Mouse (Mus musculus): ENCODE data around the gene Gprc5c. TPM values are rescaled to one million over a fixed set of nuclear protein-coding genes. Genes with fewer than 3 reads are reported as not detected.

The Gprc5c gene
- polyA plus RNA-seq, 1 experiment from 2014 or later = 14.5 TPM

DNA sequence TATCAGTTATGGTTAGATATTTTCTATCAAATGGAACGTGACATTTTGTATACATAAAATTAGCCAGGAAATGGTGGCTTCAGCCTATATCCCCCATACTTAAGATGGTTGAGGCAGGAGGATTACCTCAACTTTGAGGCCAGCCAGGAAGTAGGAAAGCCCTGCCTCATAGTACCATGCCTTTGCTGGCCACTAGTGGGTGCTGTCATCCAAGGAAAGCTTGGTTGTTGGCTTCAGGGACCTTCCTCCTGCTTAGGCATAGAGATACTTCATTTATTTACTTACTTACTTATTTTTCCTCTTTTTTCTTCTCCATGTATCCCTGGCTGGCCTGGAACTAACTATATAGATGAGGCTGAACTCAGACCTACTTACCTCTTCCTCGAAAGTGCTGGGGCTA is 7.7 kb downstream of the Gprc5c start:
- no peak overlapping the region for H3K9ac ChIP-seq (ENCODE audit: low read length)
- H3K36me3 ChIP-seq (ENCODE audit: control insufficient read depth, insufficient read depth) = no peaks in the 10 kb centered on the region
- no peak overlapping the region for H3K4me2 ChIP-seq (ENCODE audit: low read depth, low read length)
- 84% methylated on average over 2 of the region's 2 CpGs for WGBS
- no peaks in the 10 kb centered on the region for H3K27me3 ChIP-seq (ENCODE audit: control insufficient read depth, insufficient read depth, low read length)
- ATAC-seq (replicated peaks; ENCODE audit: extremely low read depth, insufficient read depth, low FRiP score) = no peak
- H3K4me3 ChIP-seq (ENCODE audit: low read length) = no peak overlapping the region
- no peaks in the 10 kb centered on the region for H3K9me3 ChIP-seq (replicated peaks; ENCODE audit: control insufficient read depth, low read length)
- H3K4me1 ChIP-seq (ENCODE audit: control insufficient read depth, insufficient read depth, low read length) = no peaks in the 10 kb centered on the region
- no peak overlapping the region for H3K27ac ChIP-seq (ENCODE audit: low read length)

- Histone ChIP-seq H3K27me3 (ENCODE audit: control insufficient read depth, insufficient read depth, low read length) (no peaks in the 10 kb centered on the region), H3K27ac (ENCODE audit: low read length) (no peak overlapping the region), H3K4me1 (ENCODE audit: control insufficient read depth, insufficient read depth, low read length) (peaks cover 3% of the 10 kb centered on the region), H3K4me3 (ENCODE audit: low read length) (no peak overlapping the region), H3K4me2 (ENCODE audit: low read depth, low read length) (no peak overlapping the region), H3K9ac (ENCODE audit: low read length) (no peak overlapping the region), H3K9me3 (replicated peaks; ENCODE audit: control insufficient read depth, low read length) (no peaks in the 10 kb centered on the region), H3K36me3 (ENCODE audit: control insufficient read depth, insufficient read depth) (no peaks in the 10 kb centered on the region)
- WGBS = 60% methylated on average over 2 of the region's 2 CpGs
- ATAC-seq (replicated peaks; ENCODE audit: extremely low read depth, insufficient read depth, low FRiP score) = no peak
Observed at GRCm38 (mm10) chr11:114861057-114861456, 10.1 kb downstream of the Gprc5c start.

- H3K27ac ChIP-seq (ENCODE audit: low read length) = no peak overlapping the region
- no peak overlapping the region for H3K4me3 ChIP-seq (ENCODE audit: low read length)
- no peak for ATAC-seq (replicated peaks; ENCODE audit: extremely low read depth, insufficient read depth, low FRiP score)
- no peaks in the 10 kb centered on the region for H3K9me3 ChIP-seq (replicated peaks; ENCODE audit: control insufficient read depth, low read length)
- no peak overlapping the region for H3K4me2 ChIP-seq (ENCODE audit: low read depth, low read length)
- peaks cover 19% of the 10 kb centered on the region for H3K4me1 ChIP-seq (ENCODE audit: control insufficient read depth, insufficient read depth, low read length)
- WGBS = 81% methylated on average over 3 of the region's 3 CpGs
- no peaks in the 10 kb centered on the region for H3K27me3 ChIP-seq (ENCODE audit: control insufficient read depth, insufficient read depth, low read length)
- no peak overlapping the region for H3K9ac ChIP-seq (ENCODE audit: low read length)
- H3K36me3 ChIP-seq (ENCODE audit: control insufficient read depth, insufficient read depth) = no peaks in the 10 kb centered on the region
Observed at GRCm38 (mm10) chr11:114862687-114863086, 11.7 kb downstream of the Gprc5c start.

DNA sequence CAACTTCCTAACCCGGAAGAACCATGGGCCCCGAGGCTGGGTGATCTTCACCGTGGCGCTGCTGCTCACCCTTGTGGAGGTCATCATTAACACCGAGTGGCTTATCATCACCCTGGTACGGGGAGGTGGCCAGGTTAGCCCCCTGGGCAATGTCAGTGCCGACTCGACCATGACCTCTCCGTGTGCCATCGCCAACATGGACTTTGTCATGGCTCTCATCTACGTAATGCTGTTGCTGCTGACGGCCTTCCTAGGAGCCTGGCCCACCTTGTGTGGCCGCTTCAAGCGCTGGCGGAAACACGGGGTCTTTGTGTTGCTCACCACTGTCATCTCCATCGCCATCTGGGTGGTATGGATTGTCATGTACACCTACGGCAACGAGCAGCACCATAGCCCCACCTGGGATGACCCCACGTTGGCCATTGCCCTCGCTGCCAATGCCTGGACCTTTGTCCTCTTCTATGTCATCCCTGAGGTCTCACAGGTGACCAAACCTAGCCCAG is 13.0 kb downstream of the Gprc5c start:
- H3K9me3 ChIP-seq (replicated peaks; ENCODE audit: control insufficient read depth, low read length) = no peaks in the 10 kb centered on the region
- no peak overlapping the region for H3K4me2 ChIP-seq (ENCODE audit: low read depth, low read length)
- no peak for ATAC-seq (replicated peaks; ENCODE audit: extremely low read depth, insufficient read depth, low FRiP score)
- H3K27me3 ChIP-seq (ENCODE audit: control insufficient read depth, insufficient read depth, low read length) = no peaks in the 10 kb centered on the region
- peaks cover 23% of the 10 kb centered on the region for H3K4me1 ChIP-seq (ENCODE audit: control insufficient read depth, insufficient read depth, low read length)
- H3K36me3 ChIP-seq (ENCODE audit: control insufficient read depth, insufficient read depth) = no peaks in the 10 kb centered on the region
- H3K9ac ChIP-seq (ENCODE audit: low read length) = no peak overlapping the region
- H3K27ac ChIP-seq (ENCODE audit: low read length) = no peak overlapping the region
- WGBS = 85% methylated on average over 21 of the region's 21 CpGs
- no peak overlapping the region for H3K4me3 ChIP-seq (ENCODE audit: low read length)

- H3K36me3 ChIP-seq (ENCODE audit: control insufficient read depth, insufficient read depth) = no peaks in the 10 kb centered on the region
- ATAC-seq (replicated peaks; ENCODE audit: extremely low read depth, insufficient read depth, low FRiP score) = no peak
- no peaks in the 10 kb centered on the region for H3K27me3 ChIP-seq (ENCODE audit: control insufficient read depth, insufficient read depth, low read length)
- H3K4me2 ChIP-seq (ENCODE audit: low read depth, low read length) = no peak overlapping the region
- WGBS = 57% methylated on average over 5 of the region's 5 CpGs
- peak overlapping the region; percentile 57 for H3K27ac ChIP-seq (ENCODE audit: low read length)
- H3K9me3 ChIP-seq (replicated peaks; ENCODE audit: control insufficient read depth, low read length) = no peaks in the 10 kb centered on the region
- H3K4me3 ChIP-seq (ENCODE audit: low read length) = no peak overlapping the region
- no peak overlapping the region for H3K9ac ChIP-seq (ENCODE audit: low read length)
- H3K4me1 ChIP-seq (ENCODE audit: control insufficient read depth, insufficient read depth, low read length) = peaks cover 23% of the 10 kb centered on the region
Observed at GRCm38 (mm10) chr11:114865999-114866398, 15.0 kb downstream of the Gprc5c start.

GRCm38 (mm10) chr11:114866486-114867360 is 15.8 kb downstream of the Gprc5c start:
- WGBS = 46% methylated on average over 10 of the region's 10 CpGs
- peak overlapping the region; percentile 68 for H3K27ac ChIP-seq (ENCODE audit: low read length)
- no peaks in the 10 kb centered on the region for H3K27me3 ChIP-seq (ENCODE audit: control insufficient read depth, insufficient read depth, low read length)
- H3K4me2 ChIP-seq (ENCODE audit: low read depth, low read length) = peak overlapping the region; percentile 18
- peak; percentile 84 for ATAC-seq (replicated peaks; ENCODE audit: extremely low read depth, insufficient read depth, low FRiP score)
- no peaks in the 10 kb centered on the region for H3K9me3 ChIP-seq (replicated peaks; ENCODE audit: control insufficient read depth, low read length)
- H3K4me3 ChIP-seq (ENCODE audit: low read length) = no peak overlapping the region
- peak overlapping the region; percentile 18; the same call in 1 of the 2 replicates for H3K9ac ChIP-seq (ENCODE audit: low read length)
- no peaks in the 10 kb centered on the region for H3K36me3 ChIP-seq (ENCODE audit: control insufficient read depth, insufficient read depth)
- H3K4me1 ChIP-seq (ENCODE audit: control insufficient read depth, insufficient read depth, low read length) = peaks cover 23% of the 10 kb centered on the region

GRCm38 (mm10) chr11:114867361-114868235 is 16.6 kb downstream of the Gprc5c start:
- Histone ChIP-seq H3K27me3 (ENCODE audit: control insufficient read depth, insufficient read depth, low read length) (no peaks in the 10 kb centered on the region), H3K4me1 (ENCODE audit: control insufficient read depth, insufficient read depth, low read length) (peaks cover 23% of the 10 kb centered on the region), H3K4me3 (ENCODE audit: low read length) (no peak overlapping the region), H3K27ac (ENCODE audit: low read length) (peak overlapping the region; percentile 68), H3K36me3 (ENCODE audit: control insufficient read depth, insufficient read depth) (no peaks in the 10 kb centered on the region), H3K9ac (ENCODE audit: low read length) (peak overlapping the region; percentile 18; the same call in 1 of the 2 replicates), H3K4me2 (ENCODE audit: low read depth, low read length) (peak overlapping the region; percentile 18), H3K9me3 (replicated peaks; ENCODE audit: control insufficient read depth, low read length) (no peaks in the 10 kb centered on the region)
- WGBS = 25% methylated on average over 11 of the region's 11 CpGs
- ATAC-seq (replicated peaks; ENCODE audit: extremely low read depth, insufficient read depth, low FRiP score) = no peak

- no peak overlapping the region for H3K9ac ChIP-seq (ENCODE audit: low read length)
- H3K4me1 ChIP-seq (ENCODE audit: control insufficient read depth, insufficient read depth, low read length) = peaks cover 29% of the 10 kb centered on the region
- no peaks in the 10 kb centered on the region for H3K9me3 ChIP-seq (replicated peaks; ENCODE audit: control insufficient read depth, low read length)
- H3K4me2 ChIP-seq (ENCODE audit: low read depth, low read length) = no peak overlapping the region
- ATAC-seq (replicated peaks; ENCODE audit: extremely low read depth, insufficient read depth, low FRiP score) = no peak
- H3K27me3 ChIP-seq (ENCODE audit: control insufficient read depth, insufficient read depth, low read length) = no peaks in the 10 kb centered on the region
- H3K4me3 ChIP-seq (ENCODE audit: low read length) = no peak overlapping the region
- H3K36me3 ChIP-seq (ENCODE audit: control insufficient read depth, insufficient read depth) = no peaks in the 10 kb centered on the region
- WGBS = 95% methylated on average over 12 of the region's 12 CpGs
- no peak overlapping the region for H3K27ac ChIP-seq (ENCODE audit: low read length)
Observed at GRCm38 (mm10) chr11:114868280-114868679, 17.3 kb downstream of the Gprc5c start.

All from heart, embryonic 16.5 days (tissue).